Mouse (Mus musculus): ENCODE measurements at regions not wholly inside any gene's neighbourhood (a gene's known extent, or its start where the extent isn't known, plus 50 kb on each side); places are given as distances from the start of the nearest gene placed in this dataset.
A peak's percentile ranks its signal among the peaks of the same experiment; 100 is the strongest.

GRCm38 (mm10) chr11:18399561-18399960 lies 445.9 kb upstream of the Etaa1 start:
- DNase-seq: no peak

GRCm38 (mm10) chr11:18396397-18396796 lies 442.7 kb upstream of the Etaa1 start:
- no peak for DNase-seq

GRCm38 (mm10) chr11:18395631-18396030 lies 442.0 kb upstream of the Etaa1 start:
- DNase-seq: no peak

- no peak for DNase-seq
Measured at GRCm38 (mm10) chr11:18372813-18373332, 419.2 kb upstream of the Etaa1 start.

- DNase-seq: no peak
Measured at GRCm38 (mm10) chr11:18371304-18371703, 417.6 kb upstream of the Etaa1 start.

- peak; percentile 15 for DNase-seq
Measured at GRCm38 (mm10) chr11:18370861-18371260, 417.2 kb upstream of the Etaa1 start.

GRCm38 (mm10) chr11:18354866-18355265 lies 401.2 kb upstream of the Etaa1 start:
- no peak for DNase-seq

GRCm38 (mm10) chr11:18354156-18354555 lies 400.5 kb upstream of the Etaa1 start:
- DNase-seq: no peak

- no peak for DNase-seq
Measured at GRCm38 (mm10) chr11:18347841-18348240, 394.2 kb upstream of the Etaa1 start.

- no peak for DNase-seq
Measured at GRCm38 (mm10) chr11:18313510-18314301, 360.0 kb upstream of the Etaa1 start.

- peak; percentile 11 for DNase-seq
Measured at GRCm38 (mm10) chr11:18296194-18297125, 342.8 kb upstream of the Etaa1 start.

- DNase-seq: no peak
Measured at GRCm38 (mm10) chr11:18278585-18279136, 325.0 kb upstream of the Etaa1 start.

GRCm38 (mm10) chr11:18272392-18272791 lies 318.7 kb upstream of the Etaa1 start:
- DNase-seq: no peak

GRCm38 (mm10) chr11:18266161-18266560 lies 312.5 kb upstream of the Etaa1 start:
- DNase-seq: peak; percentile 7

GRCm38 (mm10) chr11:18262901-18263300 lies 309.2 kb upstream of the Etaa1 start:
- no peak for DNase-seq

GRCm38 (mm10) chr11:18249236-18249635 lies 295.6 kb upstream of the Etaa1 start:
- no peak for DNase-seq

- no peak for DNase-seq
Measured at GRCm38 (mm10) chr11:18216762-18217161, 263.1 kb upstream of the Etaa1 start.

- DNase-seq: no peak
Measured at GRCm38 (mm10) chr11:18173028-18173427, 219.4 kb upstream of the Etaa1 start.

- peak; percentile 41 for DNase-seq
Measured at GRCm38 (mm10) chr11:18171207-18171776, 217.6 kb upstream of the Etaa1 start.

- DNase-seq: no peak
Measured at GRCm38 (mm10) chr11:18165609-18166347, 212.1 kb upstream of the Etaa1 start.

- peak; percentile 10 for DNase-seq
Measured at GRCm38 (mm10) chr11:18164025-18164423, 210.3 kb upstream of the Etaa1 start.

Measured in retina, postnatal 1 day (tissue).